Mouse (Mus musculus) embryonic facial prominence, embryonic 15.5 days (tissue): ENCODE data around the gene Mansc4. TPM values are rescaled to one million over a fixed set of nuclear protein-coding genes. Genes with fewer than 3 reads are reported as not detected.

Experiments used
- polyA plus RNA-seq: library from polyadenylated mRNA; unstranded; fragments of >200 nt; fragmentation: Nextera tagmentation; extraction: Ambion mirVana; gene quantifications from 2 replicates; pipeline ENCODE4 v1.2.1, GENCODE M21; 2015

Gene Mansc4
- polyA plus RNA-seq, 1 experiment from 2014 or later = 1.4 TPM

Other genes with a start within 250 kb of the Mansc4 start
- gene Smco2, start 236.9 kb downstream of the Mansc4 start, polyA plus RNA-seq = not detected in 2 replicates
- 54.2 and 54.6 TPM in 2 replicates for gene Ppfibp1, start 198.5 kb downstream of the Mansc4 start, polyA plus RNA-seq
- 0.16 and 0.39 TPM in 2 replicates for gene 1700034J05Rik, start 132.6 kb downstream of the Mansc4 start, polyA plus RNA-seq
- 1.1 and 1.6 TPM in 2 replicates for gene Rep15, start 54.4 kb downstream of the Mansc4 start, polyA plus RNA-seq
- gene Mrps35, start 44.3 kb downstream of the Mansc4 start, polyA plus RNA-seq = 82.6 and 87.1 TPM in 2 replicates
- gene Klhl42, start 4.3 kb upstream of the Mansc4 start, polyA plus RNA-seq = 9.6 TPM in 2 replicates
- 26.3 and 26.7 TPM in 2 replicates for gene Pthlh, start 177.2 kb upstream of the Mansc4 start, polyA plus RNA-seq